Mouse (Mus musculus): ENCODE data around the gene Taf12. TPM values are rescaled to one million over a fixed set of nuclear protein-coding genes. Genes with fewer than 3 reads are reported as not detected.

The Taf12 gene
- polyA plus RNA-seq, 1 experiment = 6.9 TPM

DNA sequence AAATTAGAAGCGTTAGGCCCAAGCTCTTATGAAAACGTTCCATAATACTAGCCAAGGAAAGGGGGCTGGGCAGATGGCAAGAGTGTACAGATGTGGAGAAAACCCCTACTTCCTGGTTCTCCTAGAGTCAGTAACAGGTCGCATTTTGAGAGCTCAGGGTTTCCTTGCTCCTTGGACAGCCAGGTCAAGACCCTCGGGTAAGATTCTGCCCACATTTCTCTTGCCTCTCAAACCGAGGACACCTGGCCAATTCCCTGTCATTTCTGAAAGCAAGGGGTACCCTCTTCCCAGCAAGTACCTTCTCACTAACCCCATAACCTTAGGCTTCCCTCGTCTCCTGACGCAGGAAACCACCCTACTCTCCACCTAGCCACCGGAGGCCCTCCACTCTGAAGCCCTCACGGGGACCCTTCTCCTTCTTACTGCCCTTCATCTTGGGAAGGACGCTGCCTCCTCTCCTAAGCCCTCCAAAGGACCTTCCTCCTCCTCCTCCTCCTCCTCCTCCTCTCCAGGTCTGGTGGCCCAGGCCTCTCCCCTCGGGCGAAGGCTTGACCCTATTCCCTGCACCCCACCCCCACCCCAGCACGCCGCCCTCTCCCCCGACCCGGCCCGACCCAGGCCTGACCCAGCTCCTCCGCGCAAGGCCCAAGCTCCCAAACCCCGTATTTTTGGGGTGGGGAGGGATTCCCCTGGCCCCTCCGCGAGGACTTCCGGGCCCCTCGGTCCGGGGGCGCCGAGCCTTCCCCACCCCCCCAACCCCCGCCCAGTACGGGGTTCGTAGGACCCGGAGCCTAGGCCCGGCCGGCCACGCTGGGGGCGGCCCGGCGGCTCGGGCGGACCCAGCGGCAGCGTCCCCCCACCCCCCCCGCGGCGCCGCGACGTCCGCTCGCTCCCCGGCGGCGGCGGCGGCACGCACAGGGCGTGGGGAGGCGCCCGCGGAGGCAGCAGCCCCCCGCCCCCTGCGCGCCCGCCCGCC lies 13.5 kb upstream of the Taf12 start:
- no peaks in the 10 kb centered on the region for H3K27me3 ChIP-seq (ENCODE audit: control insufficient read depth, insufficient read depth, low read length)
- H3K4me1 ChIP-seq (ENCODE audit: control insufficient read depth, insufficient read depth, insufficient read length) = peaks cover 7% of the 10 kb centered on the region; the same call in 1 of the 2 replicates
- peak overlapping the region; percentile 76 for H3K4me3 ChIP-seq (ENCODE audit: extremely low read depth, insufficient read depth, insufficient read length)
- no peak for TF ChIP-seq CTCF (IDR thresholded peaks at IDR 0.05; ENCODE audit: extremely low read depth, insufficient read depth, insufficient read length, insufficient replicate concordance)
- TF ChIP-seq POLR2A (IDR thresholded peaks at IDR 0.05; ENCODE audit: low read depth, low read length) = no peak; the same call in 1 of the 2 replicates
- DNase-seq (ENCODE audit: low read depth in 1 of 2, low spot score in 2 of 2) = peak in 1 of 2 experiments; percentile 37
- 2% methylated on average over 39 of the region's 64 CpGs for whole genome bisulfite sequencing
- H3K27ac ChIP-seq (ENCODE audit: insufficient read depth, low read length) = peak overlapping the region; percentile 85
- H3K36me3 ChIP-seq (ENCODE audit: control insufficient read depth, insufficient read depth, low read length) = no peaks in the 10 kb centered on the region

DNA sequence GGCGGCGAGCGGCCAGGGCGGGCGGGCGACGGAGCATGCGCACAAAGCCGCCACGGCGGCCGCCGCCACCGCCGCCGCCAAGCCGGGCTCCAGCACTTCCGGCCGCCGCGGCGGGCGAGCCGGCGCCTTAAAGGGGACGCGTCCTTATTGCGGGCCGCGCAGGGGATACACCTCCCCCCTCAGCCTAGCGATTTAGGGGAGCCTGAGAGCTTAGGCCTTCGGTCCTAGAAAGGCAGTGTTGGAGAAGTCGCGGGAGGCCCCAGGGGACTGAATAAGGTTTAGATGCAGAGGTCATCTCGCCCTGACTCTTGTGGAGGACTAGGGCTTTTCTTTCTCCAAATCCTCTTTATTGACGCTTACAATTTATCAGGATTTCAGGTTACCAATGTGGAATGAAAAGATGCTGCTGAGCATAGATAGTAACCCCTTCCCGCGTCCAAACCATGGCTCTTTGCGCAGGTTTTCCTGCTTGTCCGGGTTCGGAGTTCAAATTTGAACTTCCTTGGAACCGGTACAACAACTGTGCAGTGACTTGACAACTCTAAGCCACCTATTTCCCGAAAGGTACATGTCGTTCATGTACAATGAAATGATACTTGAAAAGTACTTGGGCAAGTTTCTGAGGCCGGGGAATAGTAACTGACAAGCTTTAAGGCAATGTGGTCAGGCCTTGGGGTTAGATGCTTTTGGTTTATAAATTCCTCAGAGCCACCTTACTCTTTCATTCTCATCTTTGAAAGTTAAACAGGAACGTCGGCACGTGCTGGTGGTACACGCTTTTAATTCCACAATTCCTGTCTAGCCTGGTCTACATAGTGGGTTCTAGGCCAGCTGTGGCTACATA lies 12.4 kb upstream of the Taf12 start, which contains the start of gene Gmeb1:
TSS of gene Gmeb1 (minus strand) at position 89 of the 844 bp plus-strand sequence.
- H3K4me3 ChIP-seq (ENCODE audit: extremely low read depth, insufficient read depth, insufficient read length) = peak within 1 kb of the TSS; percentile 84
- WGBS = 6% methylated on average over 42 of the region's 49 CpGs
- H3K27me3 ChIP-seq (ENCODE audit: control insufficient read depth, insufficient read depth, low read length) = no peaks in the 10 kb centered on the region
- H3K27ac ChIP-seq (ENCODE audit: insufficient read depth, low read length) = peak within 1 kb of the TSS; percentile 93
- peak; percentile 44 to 75 for DNase-seq (ENCODE audit: low read depth in 1 of 2, low spot score in 2 of 2)
- no peaks in the 10 kb centered on the region for H3K36me3 ChIP-seq (ENCODE audit: control insufficient read depth, insufficient read depth, low read length)
- peaks cover 7% of the 10 kb centered on the region; the same call in 1 of the 2 replicates for H3K4me1 ChIP-seq (ENCODE audit: control insufficient read depth, insufficient read depth, insufficient read length)
- TF ChIP-seq POLR2A (IDR thresholded peaks at IDR 0.05; ENCODE audit: low read depth, low read length) (no peak; the same call in 1 of the 2 replicates), CTCF (IDR thresholded peaks at IDR 0.05; ENCODE audit: extremely low read depth, insufficient read depth, insufficient read length, insufficient replicate concordance) (no peak; the same call in 1 of the 2 replicates)

DNA sequence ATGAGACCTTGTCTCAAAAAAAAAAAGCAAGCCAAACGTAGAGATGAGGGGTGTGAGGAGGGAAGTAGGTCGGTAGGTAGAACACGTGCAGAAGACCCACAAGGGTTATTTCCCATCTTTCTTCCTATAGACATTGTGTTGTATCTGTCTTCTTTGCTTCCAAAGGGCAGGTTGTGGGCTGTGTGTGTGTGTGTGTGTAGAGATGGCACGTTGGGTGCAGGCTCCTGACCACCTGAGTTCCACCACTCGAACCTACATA lies 11.9 kb upstream of the Taf12 start:
- H3K27ac ChIP-seq (ENCODE audit: insufficient read depth, low read length) = no peak overlapping the region
- peaks cover 7% of the 10 kb centered on the region; the same call in 1 of the 2 replicates for H3K4me1 ChIP-seq (ENCODE audit: control insufficient read depth, insufficient read depth, insufficient read length)
- WGBS = 23% methylated on average over 5 of the region's 5 CpGs

DNA sequence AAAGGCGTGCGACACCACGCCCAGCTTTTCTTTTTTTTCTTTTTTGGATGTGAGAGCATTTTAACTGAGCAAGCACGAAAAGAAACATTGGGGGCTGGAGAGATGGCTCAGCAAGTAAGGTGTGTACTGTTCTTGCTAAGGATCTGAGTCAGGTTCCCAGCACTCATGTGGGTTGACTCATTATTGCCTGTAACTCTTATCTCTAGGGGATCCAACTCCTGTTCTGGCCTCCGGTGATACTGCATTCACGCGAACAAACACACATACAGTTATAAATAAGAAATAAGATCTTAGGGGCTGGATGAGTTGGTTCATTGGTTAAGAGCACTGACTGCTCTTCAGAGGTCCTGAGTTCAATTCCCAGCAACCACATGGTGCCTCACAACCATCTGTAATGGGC lies 10.9 kb upstream of the Taf12 start:
- peaks cover 7% of the 10 kb centered on the region; the same call in 1 of the 2 replicates for H3K4me1 ChIP-seq (ENCODE audit: control insufficient read depth, insufficient read depth, insufficient read length)
- 90% methylated on average over 7 of the region's 7 CpGs for WGBS
- no peaks in the 10 kb centered on the region for H3K27me3 ChIP-seq (ENCODE audit: control insufficient read depth, insufficient read depth, low read length)
- TF ChIP-seq POLR2A (IDR thresholded peaks at IDR 0.05; ENCODE audit: low read depth, low read length) (no peak), CTCF (IDR thresholded peaks at IDR 0.05; ENCODE audit: extremely low read depth, insufficient read depth, insufficient read length, insufficient replicate concordance) (no peak)
- H3K4me3 ChIP-seq (ENCODE audit: extremely low read depth, insufficient read depth, insufficient read length) = no peak overlapping the region
- DNase-seq (ENCODE audit: low read depth in 1 of 2, low spot score in 2 of 2) = no peak
- H3K27ac ChIP-seq (ENCODE audit: insufficient read depth, low read length) = no peak overlapping the region
- no peaks in the 10 kb centered on the region for H3K36me3 ChIP-seq (ENCODE audit: control insufficient read depth, insufficient read depth, low read length)

More for the DNA sequence above, 11.9 kb upstream of the Taf12 start:
- DNase-seq (ENCODE audit: low read depth in 1 of 2, low spot score in 2 of 2) = no peak
- Histone ChIP-seq H3K27me3 (ENCODE audit: control insufficient read depth, insufficient read depth, low read length) (no peaks in the 10 kb centered on the region), H3K4me3 (ENCODE audit: extremely low read depth, insufficient read depth, insufficient read length) (no peak overlapping the region), H3K36me3 (ENCODE audit: control insufficient read depth, insufficient read depth, low read length) (no peaks in the 10 kb centered on the region)
- TF ChIP-seq POLR2A (IDR thresholded peaks at IDR 0.05; ENCODE audit: low read depth, low read length) (no peak), CTCF (IDR thresholded peaks at IDR 0.05; ENCODE audit: extremely low read depth, insufficient read depth, insufficient read length, insufficient replicate concordance) (no peak)

DNA sequence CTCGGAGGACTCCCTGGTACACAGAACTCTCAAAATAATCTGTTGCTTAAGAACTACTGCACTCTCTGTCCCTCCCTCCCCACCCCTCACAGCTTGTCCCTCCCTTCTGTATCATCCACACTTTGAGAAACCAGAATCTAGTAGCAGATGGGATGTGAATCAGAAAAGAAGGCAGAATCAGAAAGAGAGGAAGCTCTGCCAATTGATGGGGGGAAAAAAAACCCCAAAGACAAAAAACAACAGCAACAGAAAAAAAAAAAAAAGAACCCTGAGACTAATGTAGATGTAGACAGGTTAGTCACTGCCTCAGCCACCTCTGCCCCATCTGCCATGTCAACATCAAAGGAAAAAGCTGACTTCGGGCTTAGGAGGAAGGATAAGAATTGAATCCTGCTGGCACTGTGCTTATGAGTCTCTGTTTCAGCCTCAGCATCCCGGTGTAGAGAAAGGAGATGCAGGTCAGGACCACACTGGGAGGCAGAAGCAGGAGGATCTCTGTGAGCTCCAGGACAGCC lies 7.3 kb upstream of the Taf12 start:
- 88% methylated on average over 3 of the region's 3 CpGs for WGBS
- Histone ChIP-seq H3K27ac (ENCODE audit: insufficient read depth, low read length) (no peak overlapping the region), H3K36me3 (ENCODE audit: control insufficient read depth, insufficient read depth, low read length) (no peaks in the 10 kb centered on the region), H3K4me3 (ENCODE audit: extremely low read depth, insufficient read depth, insufficient read length) (no peak overlapping the region), H3K4me1 (ENCODE audit: control insufficient read depth, insufficient read depth, insufficient read length) (no peaks in the 10 kb centered on the region), H3K27me3 (ENCODE audit: control insufficient read depth, insufficient read depth, low read length) (no peaks in the 10 kb centered on the region)
- no peak for DNase-seq (ENCODE audit: low read depth in 1 of 2, low spot score in 2 of 2)
- TF ChIP-seq CTCF (IDR thresholded peaks at IDR 0.05; ENCODE audit: extremely low read depth, insufficient read depth, insufficient read length, insufficient replicate concordance) = no peak
- TF ChIP-seq POLR2A (IDR thresholded peaks at IDR 0.05; ENCODE audit: low read depth, low read length) = no peak

DNA sequence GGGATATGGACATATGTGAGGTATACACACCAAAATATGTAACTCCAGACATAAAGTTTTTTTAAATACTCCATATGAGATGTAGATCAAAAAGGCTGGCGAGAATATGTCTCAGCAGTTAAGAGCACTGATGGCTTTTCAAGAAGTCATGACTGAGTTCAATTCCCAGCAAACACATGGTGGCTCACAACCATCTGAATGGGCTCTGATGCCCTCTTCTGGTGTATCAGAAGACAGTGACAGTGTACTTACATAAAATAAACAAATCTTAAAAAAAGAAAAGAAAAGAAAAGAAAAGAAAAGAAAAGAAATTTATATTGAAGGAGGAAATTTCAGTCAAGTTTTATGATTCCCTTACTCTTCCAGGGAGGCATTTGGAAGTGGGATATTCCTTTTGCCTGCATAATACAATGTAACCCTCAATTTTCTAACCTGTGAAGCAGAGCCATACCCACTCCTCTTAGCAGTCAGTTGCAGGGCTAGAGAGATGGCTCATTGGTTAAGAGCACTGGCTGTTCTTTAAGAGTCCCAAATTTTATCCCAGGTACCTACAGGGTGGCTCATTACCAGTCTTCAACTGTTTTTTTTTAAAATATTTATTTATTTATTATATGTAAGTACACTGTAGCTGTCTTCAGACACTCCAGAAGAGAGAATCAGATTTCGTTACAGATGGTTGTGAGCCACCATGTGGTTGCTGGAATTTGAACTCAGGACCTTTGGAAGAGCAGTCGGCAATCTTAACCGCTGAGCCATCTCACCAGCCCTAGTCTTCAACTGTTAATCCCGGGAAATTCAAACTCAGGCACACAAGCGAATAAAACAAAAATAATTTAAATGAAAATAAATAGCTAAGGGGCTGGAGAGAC lies 5.1 kb upstream of the Taf12 start:
- no peak overlapping the region for H3K4me3 ChIP-seq (ENCODE audit: extremely low read depth, insufficient read depth, insufficient read length)
- H3K4me1 ChIP-seq (ENCODE audit: control insufficient read depth, insufficient read depth, insufficient read length) = no peaks in the 10 kb centered on the region
- peak; percentile 23 to 39 for DNase-seq (ENCODE audit: low read depth in 1 of 2, low spot score in 2 of 2)
- TF ChIP-seq POLR2A (IDR thresholded peaks at IDR 0.05; ENCODE audit: low read depth, low read length) (no peak), CTCF (IDR thresholded peaks at IDR 0.05; ENCODE audit: extremely low read depth, insufficient read depth, insufficient read length, insufficient replicate concordance) (peak; percentile 37; the same call in 1 of the 2 replicates)
- H3K27me3 ChIP-seq (ENCODE audit: control insufficient read depth, insufficient read depth, low read length) = no peaks in the 10 kb centered on the region
- 6% methylated on average over 6 of the region's 6 CpGs for WGBS
- no peak overlapping the region; the same call in 1 of the 2 replicates for H3K27ac ChIP-seq (ENCODE audit: insufficient read depth, low read length)
- H3K36me3 ChIP-seq (ENCODE audit: control insufficient read depth, insufficient read depth, low read length) = no peaks in the 10 kb centered on the region
